Mouse (Mus musculus): ENCODE results near the gene Gm21677. TPM values are rescaled to one million over a fixed set of nuclear protein-coding genes. Genes with fewer than 3 reads are reported as not detected.
"Not testable (repeated sequence)": the region's sequence is repeated elsewhere in the genome, so short reads cannot be mapped to it uniquely, and the experiment has no call there.

Gene Gm21677
- not detected for total RNA-seq (2021)
- long read RNA-seq, experiment 1: 0 reads
- long read RNA-seq, experiment 2: 0 reads

DNA sequence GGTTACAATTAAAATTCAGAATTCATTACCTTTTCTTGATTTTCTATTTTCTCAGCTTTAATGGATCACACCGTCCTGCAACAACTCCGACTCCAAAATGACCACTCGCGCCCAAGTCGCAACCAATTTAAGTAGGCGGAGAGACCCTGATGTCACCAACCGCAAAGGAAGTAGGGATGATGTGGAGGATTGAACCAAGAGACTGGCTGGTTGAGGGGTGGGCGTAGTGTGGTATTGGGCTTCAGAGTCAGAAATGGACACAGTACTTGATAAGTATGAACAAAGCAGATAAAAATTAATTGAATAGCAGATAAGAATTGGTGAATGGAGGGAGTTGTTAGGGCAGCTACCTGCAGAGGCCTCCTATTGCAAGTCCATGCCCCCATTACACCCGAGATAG lies at the start of gene Gm21677:
TSS of gene Gm21677 (minus strand) at position 101 of the 400 bp plus-strand sequence.
- not testable (repeated sequence) for DNase-seq (ENCODE audit: low spot score in 2 of 2)

- not testable (repeated sequence) for DNase-seq (ENCODE audit: low spot score in 2 of 2)
Measured at GRCm38 (mm10) chrY:3345229-3345628, 39.0 kb upstream of the Gm21677 start, which contains the start of gene Gm21693. Gene Gm21693 (minus strand): TSS chrY:3345329.

- DNase-seq (ENCODE audit: low spot score in 2 of 2): not testable (repeated sequence)
Measured at GRCm38 (mm10) chrY:3340661-3341060, 34.4 kb upstream of the Gm21677 start.

Other genes with a start within 250 kb of the Gm21677 start
- gene Gm21693, start 38.9 kb upstream of the Gm21677 start, total RNA-seq (2021): not detected
- not detected for gene Gm21704, start 103.7 kb upstream of the Gm21677 start, total RNA-seq (2021)
- not detected for gene Gm21708, start 103.7 kb upstream of the Gm21677 start, total RNA-seq (2021)

Data from layer of hippocampus, postnatal 14 days (tissue).